Mouse (Mus musculus): Measurements from ENCODE around the gene Ftcd.
A peak's percentile ranks its signal among the peaks of the same experiment; 100 is the strongest.

Gene Ftcd

DNA sequence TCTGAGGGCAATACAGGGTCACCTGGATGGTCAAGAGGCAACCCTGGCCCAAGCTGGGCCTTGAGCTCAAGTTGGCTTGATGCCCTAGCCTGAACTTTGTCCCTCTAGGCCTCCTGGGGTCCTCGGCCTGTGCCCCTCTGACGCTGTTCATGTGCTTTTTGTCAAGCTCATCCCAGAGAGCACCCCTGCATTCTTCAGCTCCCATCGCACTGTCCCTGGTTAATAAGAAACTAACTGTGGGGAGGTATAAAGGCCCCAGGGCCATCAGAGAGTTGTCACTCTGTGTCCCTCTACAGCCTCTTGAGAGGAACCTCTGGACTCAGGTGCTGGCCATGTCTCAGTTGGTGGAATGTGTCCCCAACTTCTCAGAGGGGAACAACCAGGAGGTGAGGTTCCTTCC is at the start of gene Ftcd:
TSS of gene Ftcd (plus strand) at position 275 of the 400 bp plus-strand sequence.
- no peak for DNase-seq (ENCODE audit: low spot score in 2 of 2)

GRCm38 (mm10) chr10:76530922-76531321 is 44.5 kb upstream of the Ftcd start:
- DNase-seq (ENCODE audit: low spot score in 2 of 2): no peak

GRCm38 (mm10) chr10:76531375-76531774 is 44.1 kb upstream of the Ftcd start, which contains the start of gene Lss:
Lss (plus strand) TSS chr10:76531588.
- DNase-seq (ENCODE audit: low spot score in 2 of 2): peak; percentile 97

DNA sequence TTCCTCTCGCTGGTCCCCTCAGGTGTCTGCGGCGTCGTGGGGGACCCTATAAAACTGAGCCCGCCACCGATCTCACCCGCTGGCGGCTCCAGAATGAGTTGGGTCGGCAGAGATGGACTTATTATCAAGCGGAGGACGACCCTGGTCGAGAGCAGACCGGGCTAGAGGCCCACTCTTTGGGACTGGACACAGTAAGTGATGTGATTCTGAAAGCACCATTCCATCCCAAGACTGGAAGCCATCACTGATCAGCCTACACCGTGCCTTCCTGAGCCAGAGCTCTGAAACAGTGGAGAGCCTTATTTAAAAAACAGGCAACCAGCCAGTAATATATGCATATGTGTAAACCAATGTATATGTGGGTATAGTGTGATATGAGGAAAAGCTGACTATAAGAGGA is 43.6 kb upstream of the Ftcd start:
- DNase-seq (ENCODE audit: low spot score in 2 of 2): no peak

DNA sequence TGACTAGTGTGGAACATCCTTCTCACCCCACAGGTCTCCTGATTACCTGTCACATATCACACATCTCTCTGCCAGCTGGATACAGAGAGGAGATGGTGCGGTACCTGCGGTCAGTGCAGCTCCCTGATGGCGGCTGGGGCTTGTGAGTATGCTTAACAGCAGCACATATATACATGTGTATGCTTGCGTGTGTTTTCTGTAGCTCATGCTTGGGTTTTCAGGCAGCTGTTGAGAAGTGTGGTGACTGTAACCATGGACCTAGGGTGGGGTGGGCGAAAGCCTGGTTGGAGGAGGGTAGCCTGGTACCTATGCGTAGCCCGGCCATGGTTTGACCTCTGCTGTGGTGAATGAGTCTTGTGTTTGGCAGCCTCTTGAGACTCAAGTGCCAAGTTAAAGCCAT is 39.9 kb upstream of the Ftcd start:
- DNase-seq (ENCODE audit: low spot score in 2 of 2): no peak

- DNase-seq (ENCODE audit: low spot score in 2 of 2): no peak
Observed at GRCm38 (mm10) chr10:76537619-76538018, 37.8 kb upstream of the Ftcd start.

DNA sequence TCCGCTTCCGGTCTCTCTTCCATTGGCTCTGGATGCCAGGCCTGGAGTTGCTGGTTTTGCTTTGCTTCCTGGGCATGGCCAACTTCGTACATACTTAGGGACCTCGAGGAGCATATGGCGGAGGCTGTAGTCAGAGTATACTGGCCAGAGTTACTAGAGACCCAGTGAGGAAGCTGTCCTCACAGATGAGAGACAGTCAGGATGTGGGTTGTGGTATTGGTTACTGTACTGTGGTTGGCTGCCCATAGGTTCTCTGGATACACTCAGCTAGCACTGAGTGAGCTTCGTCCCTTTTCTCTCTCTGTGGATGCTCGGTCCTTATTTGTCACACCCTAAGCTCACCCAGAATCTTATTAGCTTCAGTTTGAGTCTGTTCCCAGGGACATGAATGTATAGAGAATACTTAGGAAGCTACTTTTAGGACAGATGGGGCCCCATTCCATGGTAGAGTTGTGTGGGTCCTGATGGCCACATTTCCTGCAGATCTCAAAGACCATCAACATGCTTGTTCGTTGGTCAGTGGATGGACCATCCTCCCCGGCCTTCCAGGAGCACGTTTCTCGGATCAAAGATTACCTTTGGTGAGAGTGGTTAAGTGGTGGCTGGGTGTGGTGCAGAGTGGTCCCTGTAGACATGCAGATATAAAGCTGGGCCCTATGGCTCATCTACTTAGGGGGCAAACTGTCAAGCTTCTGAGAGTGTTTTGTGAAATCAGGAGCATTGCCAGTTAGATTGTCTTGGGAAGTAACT is 33.9 kb upstream of the Ftcd start:
- DNase-seq (ENCODE audit: low spot score in 2 of 2): no peak

DNA sequence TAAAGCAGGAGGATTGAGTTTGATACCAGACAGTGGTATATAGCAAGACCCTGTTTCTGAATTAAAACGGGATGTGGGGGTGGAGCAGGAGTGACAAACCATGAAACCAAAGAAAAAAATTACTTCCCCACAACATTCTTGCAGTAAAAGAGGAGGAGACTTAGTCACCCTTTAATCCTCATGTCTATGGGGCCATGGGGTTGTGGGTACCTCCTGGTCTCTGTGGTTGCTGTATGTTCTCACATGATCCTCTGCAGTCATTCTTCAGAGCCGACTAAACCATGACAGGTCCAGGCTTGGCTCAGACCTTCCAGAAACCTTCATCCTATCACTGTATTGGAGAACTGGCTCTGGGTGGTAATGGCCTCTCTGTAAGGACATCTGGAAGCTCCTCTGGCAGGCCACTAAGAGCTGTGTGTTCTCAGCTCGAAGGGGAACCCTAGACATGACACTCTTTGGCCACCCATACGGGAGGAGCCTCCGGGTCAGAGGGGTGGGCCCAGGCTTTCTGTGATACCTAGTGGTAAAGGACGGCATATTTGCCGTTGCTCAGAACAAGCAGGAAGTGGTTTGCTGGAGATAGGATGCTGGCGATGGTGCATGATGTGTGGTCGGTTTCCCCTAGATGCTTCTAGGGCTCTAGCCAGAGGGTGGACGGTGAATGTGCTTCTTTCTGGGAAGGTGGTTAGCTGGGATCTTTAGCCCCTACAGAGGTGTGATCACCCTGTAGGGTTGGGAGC is 32.6 kb upstream of the Ftcd start:
- peak; percentile 16 for DNase-seq (ENCODE audit: low spot score in 2 of 2)

GRCm38 (mm10) chr10:76546566-76546965 is 28.9 kb upstream of the Ftcd start:
- no peak for DNase-seq (ENCODE audit: low spot score in 2 of 2)

DNA sequence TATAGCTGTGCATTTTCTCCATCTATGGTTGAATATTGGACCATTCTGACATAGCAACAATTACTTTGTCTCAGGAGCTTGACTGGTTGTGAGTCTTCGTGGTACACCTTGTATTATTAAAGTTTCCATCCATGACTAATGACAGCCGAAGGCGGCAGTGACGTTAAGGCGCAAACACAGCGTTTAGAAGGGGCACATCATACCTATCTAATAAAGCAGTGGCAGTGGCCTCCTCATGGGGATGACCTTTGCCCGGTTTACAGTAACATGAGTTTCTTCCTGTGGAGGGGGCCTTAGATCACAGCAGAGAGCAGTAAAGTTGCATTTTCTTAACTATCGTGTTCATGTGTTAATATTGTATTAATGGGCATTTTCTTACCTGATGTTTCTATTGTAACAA is 27.2 kb upstream of the Ftcd start:
- no peak for DNase-seq (ENCODE audit: low spot score in 2 of 2)

DNA sequence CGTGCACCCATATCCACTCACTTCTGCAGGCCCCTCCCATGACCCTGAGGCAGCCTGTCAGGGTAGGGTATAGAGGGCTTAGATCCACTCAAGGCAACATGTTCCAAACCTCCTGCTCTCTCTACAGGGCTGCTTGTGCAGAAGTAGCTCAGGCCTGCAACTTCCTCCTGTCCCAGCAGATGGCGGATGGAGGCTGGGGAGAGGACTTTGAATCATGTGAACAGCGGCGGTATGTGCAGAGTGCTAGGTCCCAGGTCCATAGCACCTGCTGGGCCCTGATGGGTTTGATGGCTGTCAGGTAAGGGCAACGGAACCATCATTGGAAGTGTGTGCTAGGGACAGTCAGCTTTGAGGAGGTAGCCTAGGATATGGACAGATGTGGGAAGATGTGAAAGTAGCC is 25.0 kb upstream of the Ftcd start:
- DNase-seq (ENCODE audit: low spot score in 2 of 2): no peak

DNA sequence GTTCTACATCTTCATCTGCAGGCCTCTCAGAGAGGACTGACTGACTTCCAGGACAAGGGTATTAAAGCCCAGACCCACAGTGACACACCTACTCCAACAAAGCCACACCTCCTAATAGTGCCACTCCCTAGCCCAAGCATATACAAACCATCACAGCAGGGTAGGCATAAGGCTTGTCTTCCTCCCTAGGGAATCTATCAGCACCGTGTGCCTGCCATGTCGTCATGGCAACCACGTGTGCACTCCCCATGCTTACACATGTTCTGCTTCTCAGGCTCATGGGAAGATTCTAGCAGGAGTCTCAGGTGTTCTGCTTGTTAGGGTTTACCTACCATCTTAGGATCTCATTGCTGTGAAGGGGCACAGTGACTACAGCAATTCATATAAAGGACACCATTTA is 23.9 kb upstream of the Ftcd start:
- DNase-seq (ENCODE audit: low spot score in 2 of 2): no peak

DNA sequence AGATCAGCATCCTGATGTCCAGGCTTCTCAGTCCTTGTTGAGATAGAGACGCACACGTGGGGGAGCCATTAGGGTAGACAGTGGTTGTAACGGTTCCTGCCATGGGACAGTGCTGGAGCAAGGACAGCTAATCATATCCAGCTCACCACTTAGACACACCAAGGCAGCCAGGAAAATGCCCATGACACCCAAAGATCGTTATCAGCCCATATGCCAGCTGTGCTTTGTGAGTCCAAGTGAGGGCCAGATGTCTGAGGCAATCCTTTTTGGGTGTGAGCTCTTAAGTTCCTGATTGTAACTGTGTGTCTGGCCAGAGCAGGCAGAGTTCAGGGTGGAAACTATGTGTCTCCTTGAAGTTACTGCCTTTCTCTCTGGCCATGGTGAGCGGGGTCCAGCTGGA is 21.4 kb upstream of the Ftcd start:
- DNase-seq (ENCODE audit: low spot score in 2 of 2): no peak

DNA sequence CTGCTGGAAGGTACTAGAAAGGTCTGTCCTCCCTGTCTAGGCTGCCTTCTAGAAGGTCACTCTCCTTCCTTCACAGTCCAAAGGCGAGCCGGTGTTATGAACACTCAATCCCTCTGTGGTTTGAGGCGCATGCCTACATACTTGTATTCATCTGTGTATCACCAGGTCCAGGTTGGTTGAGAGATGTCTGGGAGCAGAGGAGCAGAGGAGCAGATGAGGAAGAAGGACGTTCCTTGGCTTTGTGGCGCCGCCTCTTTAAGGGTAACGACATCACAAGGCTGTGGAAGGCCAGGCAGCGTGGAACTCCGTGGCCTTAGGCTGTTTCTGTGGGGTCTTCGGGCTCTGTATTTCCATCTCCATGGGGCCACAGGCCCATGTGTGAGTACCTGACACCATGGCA is 13.5 kb upstream of the Ftcd start, which contains the start of gene Spatc1l:
TSS of gene Spatc1l (plus strand) at position 301 of the 400 bp plus-strand sequence.
- no peak for DNase-seq (ENCODE audit: low spot score in 2 of 2)

DNA sequence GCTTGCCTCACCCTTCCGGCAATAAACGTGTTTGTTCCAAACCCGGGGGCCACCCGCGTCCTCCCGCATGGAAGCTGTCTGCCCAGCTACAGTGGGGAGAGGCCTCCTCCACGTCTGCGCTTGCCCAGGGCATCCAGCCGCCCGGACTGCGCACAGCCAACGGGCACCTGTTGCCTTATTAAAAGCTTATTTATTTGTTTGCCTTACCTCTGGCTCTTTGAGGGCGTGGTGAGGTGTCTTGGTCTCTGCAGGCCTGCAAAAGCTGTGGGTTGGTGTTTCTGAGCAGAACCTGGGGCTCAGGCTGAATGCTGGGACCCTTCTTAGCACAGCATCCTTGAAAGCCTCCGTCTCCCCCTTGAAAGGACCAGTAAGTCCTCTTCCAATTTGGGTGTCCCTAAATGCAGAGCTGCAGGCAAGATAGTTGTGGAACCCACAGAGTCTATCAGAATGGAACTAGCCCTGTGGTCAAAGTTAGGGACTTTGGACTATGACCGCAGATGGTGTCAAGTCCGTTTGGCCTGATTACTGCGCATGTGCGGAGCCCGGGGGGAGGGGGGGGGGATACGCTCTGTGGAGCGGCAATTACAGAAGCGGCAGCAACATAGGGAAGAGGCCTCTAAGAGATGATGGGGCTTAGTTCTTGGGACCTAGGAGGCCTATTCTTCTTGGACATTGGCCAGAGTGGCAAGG is 5.3 kb upstream of the Ftcd start:
- DNase-seq (ENCODE audit: low spot score in 2 of 2): no peak

DNA sequence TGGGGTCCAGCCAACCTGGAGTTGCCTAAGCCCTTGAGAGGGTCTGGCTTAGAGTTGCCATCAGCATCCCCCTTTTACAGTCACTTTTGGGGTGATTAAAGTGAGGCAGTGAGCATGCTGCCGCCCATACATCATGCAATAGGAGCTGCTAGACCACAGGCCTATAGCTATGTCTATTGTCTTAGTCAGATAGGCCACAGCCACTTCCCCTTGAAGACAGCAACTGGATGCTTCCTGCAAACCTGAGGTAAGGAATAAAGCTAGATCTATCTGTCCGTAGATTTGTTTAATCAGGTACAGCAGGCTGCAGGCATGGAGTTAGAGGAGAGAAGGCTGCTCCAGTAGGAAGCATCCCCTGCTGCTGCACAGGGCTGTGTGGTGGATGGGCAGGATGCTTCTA is 4.4 kb upstream of the Ftcd start:
- DNase-seq (ENCODE audit: low spot score in 2 of 2): no peak

DNA sequence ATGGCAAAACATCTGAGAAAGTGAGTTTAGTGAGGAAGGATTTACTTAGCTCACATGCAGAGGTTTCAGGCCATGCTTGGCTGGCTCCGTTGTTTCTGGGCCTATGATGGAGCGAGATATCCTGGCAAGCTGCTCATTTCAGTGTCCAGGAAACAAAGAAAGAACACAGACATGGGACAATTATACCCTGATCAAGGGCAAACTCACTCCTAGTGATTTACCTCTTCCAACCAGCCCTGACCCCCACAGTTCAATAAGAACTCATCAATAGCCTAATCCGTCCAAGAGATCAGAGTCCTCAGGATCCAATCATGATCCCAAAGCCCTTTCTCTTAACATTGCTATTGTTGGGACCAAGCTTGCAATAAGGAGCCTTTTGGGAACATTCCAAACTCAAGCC is 3.3 kb upstream of the Ftcd start:
- no peak for DNase-seq (ENCODE audit: low spot score in 2 of 2)

DNA sequence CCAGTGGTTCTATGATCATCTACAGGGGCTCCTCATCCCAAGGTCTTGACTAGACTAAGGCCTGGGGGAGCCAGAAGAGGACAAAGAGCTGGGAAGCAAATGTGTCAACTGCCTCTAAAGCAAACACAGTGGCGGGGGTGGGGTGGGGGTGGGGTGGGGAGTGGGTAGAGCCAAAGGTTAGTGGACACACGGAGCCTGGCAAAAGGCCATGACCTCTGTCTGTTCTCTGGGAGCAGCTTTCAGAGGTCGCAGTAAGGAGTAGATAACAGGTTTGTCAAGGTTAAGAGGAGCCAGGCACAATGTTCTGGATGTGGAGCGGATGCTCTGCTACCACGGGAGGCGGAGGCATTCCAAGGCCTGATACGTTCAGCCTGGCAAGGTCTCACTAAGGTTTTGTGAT is 1.5 kb downstream of the Ftcd start:
- no peak for DNase-seq (ENCODE audit: low spot score in 2 of 2)

DNA sequence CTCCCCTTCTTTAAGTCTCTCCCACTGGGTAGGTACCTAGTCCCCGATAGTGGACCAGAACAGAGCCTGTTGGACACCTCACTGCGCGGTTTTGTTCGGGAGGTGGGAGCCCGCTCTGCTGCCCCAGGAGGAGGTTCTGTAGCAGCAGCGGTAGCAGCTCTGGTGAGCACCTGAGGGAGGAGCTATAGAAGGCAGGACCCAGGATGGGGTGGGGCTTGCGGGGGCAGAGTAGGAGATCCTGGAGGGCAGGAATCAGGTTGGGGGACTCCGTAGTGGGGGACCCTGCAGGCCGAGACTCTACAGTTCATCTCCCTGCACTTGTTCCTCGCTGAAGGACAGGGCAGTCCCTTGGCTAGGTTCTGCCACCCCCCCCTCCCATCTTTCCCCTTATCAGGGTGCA is 8.7 kb downstream of the Ftcd start:
- no peak for DNase-seq (ENCODE audit: low spot score in 2 of 2)

GRCm38 (mm10) chr10:76586190-76586589 is 10.7 kb downstream of the Ftcd start:
- DNase-seq (ENCODE audit: low spot score in 2 of 2): no peak

GRCm38 (mm10) chr10:76590197-76590596 is 14.7 kb downstream of the Ftcd start:
- no peak for DNase-seq (ENCODE audit: low spot score in 2 of 2)

GRCm38 (mm10) chr10:76596338-76596737 is 20.9 kb downstream of the Ftcd start:
- no peak for DNase-seq (ENCODE audit: low spot score in 2 of 2)

GRCm38 (mm10) chr10:76602690-76603089 is 27.2 kb downstream of the Ftcd start:
- DNase-seq (ENCODE audit: low spot score in 2 of 2): no peak

Measured in spleen, postnatal 36 days (tissue).